Mouse (Mus musculus): Measurements from ENCODE around the gene Fam155a.

The Fam155a gene

DNA sequence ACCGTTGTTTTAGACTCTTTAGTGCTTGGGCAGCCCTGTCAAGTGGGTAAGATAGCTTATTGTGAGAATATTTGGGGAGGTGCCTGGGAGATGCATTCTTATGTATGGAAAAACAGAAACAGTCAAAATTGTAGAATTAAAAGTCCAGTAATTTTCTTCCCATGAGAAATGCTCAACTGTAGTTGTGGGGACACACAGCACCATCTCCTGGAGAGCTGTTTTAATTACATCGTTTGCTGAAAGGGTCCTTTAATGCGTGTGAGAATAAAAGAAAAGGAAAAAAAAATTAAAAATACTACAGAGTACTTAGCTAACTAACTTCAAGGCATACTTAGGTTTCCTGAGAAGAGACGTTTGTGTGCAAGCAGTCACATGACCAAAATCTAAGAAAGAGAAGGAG is 582.3 kb downstream of the Fam155a start:
- DNase-seq (ENCODE audit: low read depth in 2 of 2, low spot score in 2 of 2), result no peak

DNA sequence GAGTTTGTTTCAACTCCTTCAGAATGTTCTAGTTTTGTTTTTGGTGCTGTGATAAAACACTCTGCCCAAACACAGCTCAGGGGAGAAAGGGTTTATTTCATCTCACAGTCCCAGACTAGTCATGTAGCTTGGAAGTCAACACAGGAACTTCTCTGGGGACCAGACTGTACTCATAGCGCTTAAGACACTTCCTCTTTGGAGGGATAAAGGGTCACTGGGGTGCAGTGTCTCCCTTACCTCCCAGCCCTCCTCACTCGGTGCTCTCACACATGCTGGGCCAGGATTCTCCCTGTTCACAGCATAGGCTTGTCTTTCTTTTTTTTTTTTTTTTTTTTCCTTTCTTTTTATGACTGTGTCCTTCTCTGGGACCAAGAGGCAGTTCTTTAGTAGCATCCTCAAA is 585.8 kb downstream of the Fam155a start:
- no peak for DNase-seq (ENCODE audit: low read depth in 2 of 2, low spot score in 2 of 2)

DNA sequence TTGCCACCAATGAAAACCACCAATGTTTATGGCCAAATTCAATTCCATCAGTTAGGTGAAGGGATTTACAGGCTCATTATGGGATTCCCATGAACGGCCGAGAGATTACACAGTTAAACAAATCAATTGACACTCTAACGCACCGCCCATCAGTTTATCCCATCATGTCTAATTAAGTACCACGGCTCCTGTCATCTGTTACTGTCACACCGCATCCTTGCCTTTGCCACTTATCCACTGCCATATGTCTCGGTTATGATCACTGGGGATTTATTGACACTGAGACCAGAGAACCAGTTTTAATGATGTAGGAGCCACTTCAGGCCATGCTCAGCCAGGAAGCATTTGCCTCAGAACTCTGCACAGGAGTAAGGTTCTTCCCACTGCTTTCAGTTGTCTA is 588.5 kb downstream of the Fam155a start:
- no peak for DNase-seq (ENCODE audit: low read depth in 2 of 2, low spot score in 2 of 2)

DNA sequence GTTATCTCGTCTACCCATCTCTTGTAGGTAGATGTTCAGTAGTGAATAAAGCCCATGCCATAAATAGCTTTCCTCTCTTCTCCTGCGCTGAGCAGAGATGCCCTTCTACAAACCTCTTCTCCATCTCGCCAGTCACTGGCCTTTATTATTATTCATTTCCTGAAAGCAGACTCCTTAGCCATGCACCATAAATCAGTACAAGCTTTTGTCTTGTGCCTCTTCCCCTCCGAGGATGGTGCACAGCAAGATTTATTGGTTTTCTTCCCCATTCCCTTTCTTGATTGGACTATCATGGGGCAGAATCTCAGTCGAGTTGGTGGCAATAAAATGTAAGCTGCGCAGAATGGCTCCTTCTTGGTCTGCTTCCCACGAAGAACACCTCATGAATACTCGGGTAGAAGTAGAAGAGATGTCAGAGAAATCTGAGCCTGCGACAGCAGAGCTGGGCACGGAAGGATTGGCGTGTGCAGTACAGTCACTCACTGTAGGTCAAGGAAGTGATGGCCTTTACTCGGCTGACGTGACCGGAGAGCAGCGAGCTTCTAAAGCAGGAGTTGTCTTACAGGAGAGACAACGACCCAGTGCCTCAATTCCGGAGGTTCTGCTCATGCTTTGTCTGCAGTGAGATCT is 590.2 kb downstream of the Fam155a start:
- no peak for DNase-seq (ENCODE audit: low read depth in 2 of 2, low spot score in 2 of 2)

DNA sequence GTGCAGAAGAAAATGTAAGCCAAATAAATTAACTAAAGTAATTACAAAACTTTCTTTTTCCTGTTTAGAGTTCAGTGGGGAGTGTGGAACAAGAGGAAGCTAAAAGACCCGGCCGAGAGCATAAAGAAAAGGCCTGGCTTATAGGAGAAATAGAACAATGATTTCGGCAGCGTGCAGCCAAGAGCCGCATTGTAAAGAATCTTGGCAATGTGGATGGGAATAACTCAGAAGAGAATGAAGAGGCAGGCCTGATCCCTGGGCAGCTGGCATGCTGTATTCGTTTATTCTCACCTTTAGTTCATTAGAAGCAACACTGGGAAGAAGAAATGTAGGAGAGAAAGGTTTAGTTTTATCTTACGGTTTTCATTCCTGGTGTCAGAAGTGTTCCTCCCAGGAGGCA is 594.0 kb downstream of the Fam155a start:
- DNase-seq (ENCODE audit: low read depth in 2 of 2, low spot score in 2 of 2), result no peak

DNA sequence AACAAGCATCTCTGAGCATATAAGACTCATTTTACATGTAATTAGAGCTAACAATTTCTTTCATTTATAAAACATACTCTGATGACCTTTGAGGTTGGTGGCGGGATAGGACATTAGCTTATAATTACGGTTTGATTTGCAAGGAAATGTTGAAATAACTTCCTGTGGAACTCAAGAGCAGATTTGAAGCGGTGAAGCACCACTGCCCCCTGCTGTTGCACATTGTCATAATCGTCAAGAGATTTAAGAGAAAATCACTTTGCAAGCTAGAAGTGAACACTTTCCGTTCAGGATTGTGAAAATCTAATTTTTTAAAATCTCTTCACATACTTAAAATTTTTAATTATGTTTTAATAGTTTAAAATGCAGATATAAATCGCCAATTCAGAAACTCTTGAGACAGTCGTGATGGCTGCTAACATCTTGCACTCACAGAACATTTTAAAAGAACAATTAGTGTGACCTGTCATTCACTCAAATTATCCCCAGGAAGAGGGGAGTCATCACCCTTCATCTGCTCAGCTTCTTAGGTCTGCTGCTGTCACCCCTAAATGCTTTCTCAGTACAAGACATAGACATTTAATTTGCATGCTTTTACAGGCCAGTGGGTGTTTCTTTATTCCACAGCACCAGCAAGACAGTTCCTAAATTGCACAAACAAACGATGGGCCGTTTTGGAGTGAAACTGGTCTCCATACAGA is 595.9 kb downstream of the Fam155a start:
- no peak for DNase-seq (ENCODE audit: low read depth in 2 of 2, low spot score in 2 of 2)

DNA sequence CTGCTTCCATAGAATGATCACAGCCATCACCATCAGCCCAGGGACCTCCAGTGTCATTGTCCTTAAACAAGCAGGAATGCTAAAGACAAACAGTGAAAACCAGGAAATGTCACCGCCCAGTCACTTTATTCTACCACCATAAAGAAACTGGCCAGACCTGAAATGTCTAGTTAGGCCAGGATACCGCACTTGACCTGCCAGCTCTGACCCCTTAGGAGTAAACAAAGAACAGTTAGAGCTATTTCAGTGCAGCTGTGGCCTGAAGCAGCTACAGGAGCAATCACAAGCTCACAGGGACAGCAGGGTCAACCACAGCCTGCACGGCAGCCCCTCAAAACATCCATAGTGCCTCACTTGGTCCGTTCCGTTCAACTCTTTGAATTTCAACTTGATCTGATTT is 599.1 kb downstream of the Fam155a start:
- no peak for DNase-seq (ENCODE audit: low read depth in 2 of 2, low spot score in 2 of 2)

DNA sequence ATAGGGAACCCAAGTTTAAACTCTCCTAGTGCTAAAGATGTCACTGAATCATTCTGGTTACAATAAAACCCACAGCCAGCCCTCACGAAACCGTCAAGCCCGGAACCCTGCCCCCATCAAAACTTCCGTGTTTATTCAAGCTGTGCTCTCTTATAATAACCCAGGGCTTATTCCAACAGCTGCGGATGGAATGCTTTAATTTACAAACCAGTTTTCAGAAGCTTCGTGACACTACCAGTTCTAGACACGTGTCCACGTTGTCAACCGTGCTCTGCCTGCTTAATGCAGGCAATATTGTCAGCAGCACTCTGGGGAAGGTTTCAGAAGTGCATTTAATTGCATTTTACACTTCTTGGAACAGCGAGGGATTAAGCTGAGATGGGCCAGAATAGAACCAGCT is 603.0 kb downstream of the Fam155a start:
- DNase-seq (ENCODE audit: low read depth in 2 of 2, low spot score in 2 of 2), result no peak

DNA sequence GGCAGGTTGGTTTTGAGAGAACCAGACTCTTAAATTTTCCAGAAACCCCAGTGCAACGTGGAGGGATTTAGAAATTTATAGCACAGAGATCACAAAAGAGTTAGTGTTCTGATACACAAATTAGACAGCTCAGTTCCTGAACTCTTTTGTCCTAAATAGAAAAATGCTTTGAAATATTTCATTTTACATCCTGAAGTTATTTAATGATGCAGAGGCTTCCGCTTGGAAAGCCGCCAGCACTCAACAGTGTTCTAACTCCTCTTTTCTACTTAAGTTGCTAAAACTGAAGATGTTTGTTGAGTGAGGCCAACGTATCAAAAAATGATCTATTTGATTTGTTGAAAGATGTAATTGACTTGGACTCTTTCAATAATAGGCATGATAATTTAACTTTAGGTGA is 609.4 kb downstream of the Fam155a start:
- no peak for DNase-seq (ENCODE audit: low read depth in 2 of 2, low spot score in 2 of 2)

DNA sequence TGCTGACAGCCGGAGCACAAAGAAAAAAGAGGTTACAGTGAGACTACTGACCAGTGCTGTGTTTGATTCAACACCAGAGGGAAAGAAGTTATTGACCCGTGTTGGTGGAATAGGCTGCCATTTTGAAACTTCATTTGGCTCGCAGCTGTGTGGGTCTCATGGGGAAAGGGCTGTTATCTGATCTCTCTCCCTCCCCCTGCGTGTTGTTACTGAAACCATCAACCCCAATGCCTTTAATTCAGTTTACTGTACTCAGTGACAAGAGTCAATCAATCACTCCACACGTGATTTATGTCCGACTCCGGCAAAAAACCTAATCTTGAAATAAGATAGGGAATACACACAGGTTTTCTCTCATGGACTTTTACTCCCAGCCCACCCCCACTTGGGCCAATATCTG is 611.6 kb downstream of the Fam155a start:
- no peak for DNase-seq (ENCODE audit: low read depth in 2 of 2, low spot score in 2 of 2)

DNA sequence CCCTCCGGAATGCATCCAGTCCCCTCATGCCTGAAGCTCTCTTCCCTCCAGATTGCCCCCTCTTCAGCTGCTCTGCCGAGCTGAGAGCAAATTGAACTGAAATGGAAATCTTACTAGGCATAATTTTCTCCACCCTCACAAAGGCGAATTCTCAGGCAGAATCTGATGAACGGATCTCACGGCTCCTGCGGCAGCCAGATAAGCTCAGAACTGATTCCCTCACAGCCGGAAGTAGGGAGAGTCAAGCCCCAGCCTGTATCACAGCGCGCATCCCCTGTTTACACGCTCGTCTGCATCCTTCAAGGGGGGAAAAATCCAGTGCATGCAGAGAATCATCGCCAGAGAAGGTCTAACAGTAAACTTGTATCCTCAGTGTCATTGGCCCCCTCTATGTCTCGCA is 612.3 kb downstream of the Fam155a start:
- DNase-seq (ENCODE audit: low read depth in 2 of 2, low spot score in 2 of 2), result no peak

DNA sequence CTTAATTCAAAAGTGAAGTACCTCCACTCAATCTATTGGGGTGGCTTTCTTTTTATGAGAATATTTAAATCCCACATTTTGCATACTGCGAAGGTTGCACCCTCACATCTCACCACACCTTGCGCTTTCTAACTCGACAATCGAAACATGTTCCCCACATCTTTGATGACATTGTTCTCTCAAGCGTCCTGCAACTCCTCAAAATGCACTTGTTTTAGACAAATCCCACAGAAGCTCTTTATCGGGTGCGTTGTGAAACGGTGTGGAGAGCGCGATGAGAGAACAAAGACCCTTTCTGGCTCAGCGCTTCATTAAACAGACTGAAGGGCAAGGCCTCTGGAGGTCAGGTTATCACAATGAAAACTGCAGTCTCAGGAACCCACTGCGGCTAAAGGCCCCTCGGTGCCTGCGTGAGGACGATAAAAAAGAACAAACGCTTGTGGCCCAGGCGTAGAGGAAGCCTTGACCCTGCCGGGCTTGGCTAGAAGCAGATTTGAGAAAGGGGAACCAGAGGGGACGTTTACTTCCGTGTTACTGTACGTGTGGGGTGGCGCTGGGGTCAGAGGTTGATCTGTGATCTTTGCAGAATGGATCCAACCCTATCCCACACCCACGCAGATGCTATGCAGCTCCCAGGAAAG is 613.7 kb downstream of the Fam155a start:
- no peak for DNase-seq (ENCODE audit: low read depth in 2 of 2, low spot score in 2 of 2)
